Mouse (Mus musculus): Measurements from ENCODE around the gene Slc25a27. TPM values are rescaled to one million over a fixed set of nuclear protein-coding genes. Genes with fewer than 3 reads are reported as not detected.

Slc25a27 gene
- polyA plus RNA-seq, 1 experiment from 2014 or later: 38.1 TPM

DNA sequence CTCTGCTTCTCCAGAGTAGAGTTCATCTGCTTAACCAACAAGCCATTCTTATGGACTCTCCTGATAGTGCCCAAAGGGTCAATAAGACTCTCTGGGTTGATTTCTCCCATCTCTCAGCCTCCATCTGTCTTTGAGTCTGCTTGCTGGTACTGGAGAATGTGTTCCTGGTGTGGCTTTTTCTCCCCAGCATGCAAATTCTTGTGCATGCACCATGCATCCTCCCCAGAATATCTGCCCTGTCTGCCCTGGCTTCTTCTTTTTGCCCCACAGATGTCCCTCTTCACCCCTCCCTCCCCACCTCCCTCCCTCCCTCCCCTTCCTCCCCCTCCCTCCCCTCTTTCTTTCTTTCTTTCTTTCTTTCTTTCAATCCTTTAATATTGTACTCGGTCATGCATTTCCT, 10.3 kb upstream of the Slc25a27 start:
- WGBS: 84% methylated on average over 1 of the region's 1 CpGs

DNA sequence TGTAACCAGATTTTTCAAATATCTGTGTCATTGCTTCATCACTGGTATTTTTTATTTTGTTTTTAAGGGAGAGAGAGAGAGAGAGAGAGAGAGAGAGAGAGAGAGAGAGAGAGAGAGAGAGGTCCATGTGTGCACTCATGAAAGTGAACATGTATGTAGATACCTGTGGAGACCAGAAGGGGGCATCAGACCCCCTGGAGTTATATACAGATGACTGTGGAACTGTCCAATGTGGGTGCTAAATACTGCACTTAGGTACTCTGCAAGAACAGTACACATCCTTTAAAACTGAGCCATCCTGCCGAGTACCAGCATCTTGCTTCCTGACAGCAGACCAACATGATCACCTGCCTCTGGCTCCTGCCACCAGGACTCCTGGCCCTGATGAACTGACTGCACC, 9.2 kb upstream of the Slc25a27 start:
- Histone ChIP-seq H3K4me1 (0 out of 2 replicates have a peak, but pooled peaks cover 4% of the 10 kb centered on the region), H3K27me3 (replicated peaks; ENCODE audit: low read depth, poor library complexity, severe bottlenecking) (no peaks in the 10 kb centered on the region), H3K4me3 (no peak overlapping the region), H3K27ac (replicated peaks) (no peak overlapping the region), H3K36me3 (replicated peaks) (peaks cover 34% of the 10 kb centered on the region), H3K9me3 (no peaks in the 10 kb centered on the region)
- WGBS: 79% methylated on average over 1 of the region's 1 CpGs
- DNase-seq (ENCODE audit: low spot score): no peak

More for the DNA sequence above, 10.3 kb upstream of the Slc25a27 start:
- no peak for DNase-seq (ENCODE audit: low spot score)
- Histone ChIP-seq H3K36me3 (replicated peaks) (peaks cover 41% of the 10 kb centered on the region), H3K4me1 (0 out of 2 replicates have a peak, but pooled peaks cover 4% of the 10 kb centered on the region), H3K4me3 (no peak overlapping the region), H3K9me3 (no peaks in the 10 kb centered on the region), H3K27me3 (replicated peaks; ENCODE audit: low read depth, poor library complexity, severe bottlenecking) (no peaks in the 10 kb centered on the region), H3K27ac (replicated peaks) (no peak overlapping the region)

DNA sequence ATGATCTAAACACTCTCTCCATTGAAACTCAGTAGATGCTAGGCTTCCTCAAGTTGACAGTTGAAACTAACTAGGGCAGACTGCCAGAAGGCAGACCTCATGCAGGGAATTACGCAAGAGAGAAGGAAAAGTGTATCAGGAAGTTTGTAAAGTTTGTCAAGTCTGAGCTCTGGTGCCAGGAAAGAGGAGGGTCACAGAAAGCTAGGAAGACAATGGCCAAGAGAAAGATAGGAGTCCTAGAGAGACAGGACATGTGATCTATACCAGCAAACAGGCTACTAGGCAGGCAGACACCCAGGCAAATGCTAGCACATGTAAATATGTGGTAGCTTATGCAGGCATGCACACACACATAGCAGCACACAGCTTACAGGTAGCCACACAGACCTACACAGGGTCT, 8.2 kb upstream of the Slc25a27 start:
- Histone ChIP-seq H3K27ac (replicated peaks) (no peak overlapping the region), H3K4me3 (no peak overlapping the region), H3K4me1 (0 out of 2 replicates have a peak, but pooled peaks cover 4% of the 10 kb centered on the region), H3K36me3 (replicated peaks) (peaks cover 23% of the 10 kb centered on the region), H3K9me3 (no peaks in the 10 kb centered on the region), H3K27me3 (replicated peaks; ENCODE audit: low read depth, poor library complexity, severe bottlenecking) (no peaks in the 10 kb centered on the region)
- DNase-seq (ENCODE audit: low spot score): no peak
- WGBS: 89% methylated on average over 1 of the region's 1 CpGs

DNA sequence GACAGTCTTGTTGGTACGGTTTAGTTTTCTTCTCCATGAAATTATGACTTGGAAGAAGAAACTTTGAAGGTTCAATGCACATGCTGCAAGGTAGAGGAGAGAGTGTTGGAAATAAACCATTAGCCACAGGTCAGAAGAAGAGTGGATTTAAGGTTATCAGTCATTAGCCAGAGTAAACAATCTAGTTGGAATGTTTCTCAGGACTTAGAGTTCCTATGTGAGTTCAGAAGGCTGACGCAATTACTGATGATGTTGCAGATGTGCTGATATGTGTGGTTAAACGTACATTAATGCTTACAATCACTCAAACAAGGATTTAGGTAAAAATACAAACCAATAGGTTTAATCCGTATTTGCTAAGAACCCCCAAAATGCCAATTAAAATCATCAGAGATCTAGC, 4.9 kb upstream of the Slc25a27 start:
- no peak overlapping the region for H3K4me3 ChIP-seq
- peaks cover 17% of the 10 kb centered on the region for H3K4me1 ChIP-seq
- no peak for DNase-seq (ENCODE audit: low spot score)
- no peaks in the 10 kb centered on the region for H3K9me3 ChIP-seq
- H3K36me3 ChIP-seq (replicated peaks): no peaks in the 10 kb centered on the region
- 89% methylated on average over 4 of the region's 4 CpGs for WGBS
- no peaks in the 10 kb centered on the region for H3K27me3 ChIP-seq (replicated peaks; ENCODE audit: low read depth, poor library complexity, severe bottlenecking)
- no peak overlapping the region for H3K27ac ChIP-seq (replicated peaks)

DNA sequence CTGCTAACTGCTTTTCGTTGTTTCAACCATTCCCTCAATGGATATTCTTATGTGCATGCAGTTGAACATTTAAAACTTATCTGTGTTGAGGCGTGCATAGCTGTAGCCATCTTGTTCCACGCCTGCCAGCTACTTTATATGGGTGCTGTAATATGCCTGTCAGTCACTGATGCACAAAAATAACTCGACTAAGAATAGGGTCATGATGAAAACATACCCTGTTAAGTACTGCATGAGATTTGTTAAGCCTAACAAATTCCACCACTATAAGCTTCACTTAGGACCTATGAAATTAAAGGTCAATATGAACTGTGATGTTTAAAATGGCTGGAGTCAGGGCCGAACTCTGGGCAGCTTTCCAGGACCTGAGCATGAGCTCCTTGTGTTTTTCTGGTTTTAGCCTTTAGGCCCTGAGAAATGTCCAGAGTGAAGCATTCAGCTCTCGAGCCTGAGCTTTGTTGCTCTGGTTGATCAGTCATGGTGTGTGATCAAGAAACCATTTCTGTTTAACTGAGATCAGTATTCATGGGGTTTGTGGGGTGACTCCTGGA, 2.2 kb upstream of the Slc25a27 start:
- Histone ChIP-seq H3K9me3 (no peaks in the 10 kb centered on the region), H3K4me3 (peak overlapping the region; percentile 91), H3K27ac (replicated peaks) (no peak overlapping the region), H3K27me3 (replicated peaks; ENCODE audit: low read depth, poor library complexity, severe bottlenecking) (no peaks in the 10 kb centered on the region), H3K36me3 (replicated peaks) (no peaks in the 10 kb centered on the region), H3K4me1 (peaks cover 35% of the 10 kb centered on the region)
- WGBS: 81% methylated on average over 6 of the region's 6 CpGs
- no peak for DNase-seq (ENCODE audit: low spot score)

DNA sequence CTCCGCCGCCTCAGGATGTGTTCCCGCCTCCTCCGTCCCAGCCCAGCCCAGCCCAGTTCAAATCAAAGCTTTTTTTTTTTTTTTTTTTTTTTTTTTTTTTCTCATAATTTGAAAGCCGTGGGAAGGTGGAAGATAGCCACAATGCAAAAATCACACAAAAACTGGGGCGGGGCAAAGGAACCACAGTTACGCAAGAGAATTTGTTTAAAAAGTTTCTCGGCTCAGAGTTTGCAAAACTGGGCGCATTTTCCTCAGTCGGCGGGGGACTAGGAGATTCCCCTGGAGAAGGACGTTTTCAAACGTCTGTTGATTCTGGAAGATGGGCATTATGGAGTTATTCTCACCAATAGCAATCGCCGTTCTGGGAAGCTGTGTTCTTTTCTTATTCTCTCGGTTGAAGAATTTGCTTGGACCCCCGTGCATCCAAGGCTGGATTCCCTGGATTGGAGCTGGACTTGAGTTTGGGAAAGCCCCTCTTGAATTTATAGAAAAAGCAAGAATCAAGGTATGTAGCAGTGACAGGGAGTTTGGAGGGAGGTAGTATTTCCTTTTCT, 353 bp upstream of the Slc25a27 start, which contains the start of gene Cyp39a1:
TSS of gene Cyp39a1 (plus strand) at position 136 of the 554 bp plus-strand sequence.
- Histone ChIP-seq H3K4me3 (peak within 1 kb of the TSS; percentile 91), H3K9me3 (no peaks in the 10 kb centered on the region)

DNA sequence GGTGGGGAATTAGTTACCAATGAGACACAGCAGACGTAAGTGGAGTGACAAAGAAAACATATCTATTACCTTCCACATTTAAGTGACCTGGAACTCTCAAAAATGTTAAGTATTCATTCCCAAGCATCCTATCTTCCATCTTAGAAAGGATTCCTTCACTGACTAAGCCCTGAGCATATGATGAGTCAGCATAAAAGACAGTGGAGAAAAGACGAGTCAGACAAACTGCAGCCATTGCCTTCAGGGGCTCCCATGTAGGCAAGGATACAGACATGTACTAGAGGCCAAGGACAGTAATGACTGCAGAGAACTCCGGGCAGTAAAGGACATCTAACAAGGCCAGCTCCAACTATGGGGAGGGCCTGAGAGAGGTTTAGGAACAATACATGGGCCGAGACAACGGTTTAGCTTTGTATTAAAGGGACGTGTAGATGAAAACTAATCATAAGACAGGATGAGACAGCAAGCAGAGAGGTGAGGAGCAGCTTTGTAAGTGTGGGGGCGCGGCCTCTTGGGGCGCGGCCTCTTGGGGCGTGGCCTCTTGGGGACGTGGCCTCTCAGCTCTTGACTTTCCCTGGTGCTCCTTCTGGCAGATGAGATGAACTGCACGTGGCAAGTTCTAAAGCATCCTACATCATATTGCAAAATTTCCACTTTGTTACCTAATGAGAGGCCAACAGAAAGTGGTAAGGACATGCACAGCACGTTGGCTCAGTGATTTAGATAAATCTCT, 15.5 kb downstream of the Slc25a27 start:
- Histone ChIP-seq H3K4me1 (no peaks in the 10 kb centered on the region), H3K27me3 (replicated peaks; ENCODE audit: low read depth, poor library complexity, severe bottlenecking) (no peaks in the 10 kb centered on the region), H3K4me3 (no peak overlapping the region), H3K36me3 (replicated peaks) (peaks cover 75% of the 10 kb centered on the region), H3K9me3 (no peaks in the 10 kb centered on the region), H3K27ac (replicated peaks) (no peak overlapping the region)
- DNase-seq (ENCODE audit: low spot score): no peak
- 69% methylated on average over 14 of the region's 14 CpGs for WGBS

More for the DNA sequence above, 353 bp upstream of the Slc25a27 start, which contains the start of gene Cyp39a1:
- peaks cover 35% of the 10 kb centered on the region for H3K4me1 ChIP-seq
- H3K27ac ChIP-seq (replicated peaks): peak within 1 kb of the TSS; percentile 91
- DNase-seq (ENCODE audit: low spot score): no peak
- H3K36me3 ChIP-seq (replicated peaks): peaks cover 14% of the 10 kb centered on the region
- under 1% methylated on average over 17 of the region's 17 CpGs for WGBS
- no peaks in the 10 kb centered on the region for H3K27me3 ChIP-seq (replicated peaks; ENCODE audit: low read depth, poor library complexity, severe bottlenecking)

DNA sequence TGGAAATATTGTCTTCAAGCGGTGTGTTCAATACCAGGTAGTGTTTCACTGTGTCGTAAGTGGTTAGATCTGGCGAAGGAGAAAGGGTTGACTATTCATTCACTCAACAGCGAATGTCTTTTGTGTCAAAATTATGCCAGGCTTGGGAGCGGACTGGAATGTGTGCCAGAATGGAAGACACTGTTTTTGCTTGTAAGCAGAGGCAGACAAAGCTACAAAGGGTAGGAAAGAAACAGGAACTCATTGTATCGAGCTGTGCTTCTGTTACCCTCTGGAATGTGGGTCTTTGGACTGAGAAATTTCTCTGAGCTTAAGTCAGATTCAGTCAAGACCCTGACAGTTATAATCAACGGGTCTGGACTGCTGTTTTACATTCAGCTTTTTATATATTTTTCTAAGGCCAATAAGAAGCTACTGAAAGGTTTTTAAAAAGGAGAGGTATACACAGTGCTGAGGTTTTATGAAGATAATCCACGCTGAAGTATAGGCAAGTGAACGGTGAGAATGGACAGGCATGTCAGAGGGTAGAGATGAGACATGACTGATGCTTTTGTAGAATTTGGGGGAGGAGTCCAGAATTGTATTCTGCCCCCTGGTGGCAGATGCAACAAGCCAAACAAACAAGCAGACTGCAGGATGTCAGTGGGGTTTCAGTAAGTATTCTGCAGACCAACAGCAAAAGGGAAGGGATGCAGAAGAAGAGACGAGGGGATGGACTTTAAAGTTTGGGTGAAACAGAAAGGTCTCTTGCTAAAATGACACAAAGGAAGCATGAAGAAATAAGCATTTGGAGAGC, 17.2 kb downstream of the Slc25a27 start:
- Histone ChIP-seq H3K27me3 (replicated peaks; ENCODE audit: low read depth, poor library complexity, severe bottlenecking) (no peaks in the 10 kb centered on the region), H3K4me1 (no peaks in the 10 kb centered on the region), H3K36me3 (replicated peaks) (peaks cover 89% of the 10 kb centered on the region), H3K9me3 (no peaks in the 10 kb centered on the region), H3K4me3 (no peak overlapping the region), H3K27ac (replicated peaks) (no peak overlapping the region)
- 77% methylated on average over 10 of the region's 10 CpGs for WGBS
- no peak for DNase-seq (ENCODE audit: low spot score)

DNA sequence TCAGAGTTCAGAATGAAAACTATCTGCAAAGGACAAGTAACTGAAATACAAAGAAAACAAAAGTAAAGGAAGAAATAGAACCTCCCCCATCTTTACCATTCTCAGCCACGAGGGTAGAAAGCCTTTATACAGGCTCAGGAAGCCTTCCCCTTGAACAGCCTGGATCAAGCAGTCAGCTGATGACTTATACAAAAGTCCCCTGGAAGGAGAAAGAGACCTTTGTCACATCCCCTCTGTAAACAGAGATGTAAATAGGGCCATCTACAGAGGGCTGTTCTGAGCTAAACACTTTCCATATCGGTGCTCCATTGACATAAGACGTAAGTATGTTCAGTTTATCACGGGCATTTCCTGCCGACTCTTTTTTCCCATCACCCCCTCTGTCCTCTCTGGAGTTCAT, 20.1 kb downstream of the Slc25a27 start:
- Histone ChIP-seq H3K4me1 (no peaks in the 10 kb centered on the region), H3K36me3 (replicated peaks) (peaks cover 83% of the 10 kb centered on the region), H3K27me3 (replicated peaks; ENCODE audit: low read depth, poor library complexity, severe bottlenecking) (no peaks in the 10 kb centered on the region), H3K27ac (replicated peaks) (no peak overlapping the region), H3K4me3 (no peak overlapping the region), H3K9me3 (no peaks in the 10 kb centered on the region)
- 64% methylated on average over 5 of the region's 5 CpGs for WGBS
- DNase-seq (ENCODE audit: low spot score): no peak

DNA sequence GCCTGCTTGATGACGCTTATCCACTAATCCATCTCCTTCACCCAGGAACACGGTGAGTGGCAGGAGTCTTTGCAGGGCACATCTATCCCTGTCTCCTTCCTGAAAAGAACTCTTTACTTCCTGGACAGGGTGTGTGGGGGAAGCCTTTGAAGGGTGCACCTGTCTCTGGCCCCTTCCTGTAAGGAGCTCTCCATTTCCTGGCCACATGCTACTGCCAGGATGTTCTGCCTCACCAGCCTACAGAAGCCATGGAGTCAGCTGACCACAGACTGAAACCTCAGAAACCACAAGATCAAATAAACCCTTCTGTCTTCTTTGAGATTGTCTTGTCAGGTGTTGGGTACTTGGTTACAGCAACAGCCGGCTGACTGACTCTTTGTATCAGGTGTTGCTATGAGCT, 21.9 kb downstream of the Slc25a27 start:
- 90% methylated on average over 3 of the region's 3 CpGs for WGBS
- H3K27me3 ChIP-seq (replicated peaks; ENCODE audit: low read depth, poor library complexity, severe bottlenecking): no peaks in the 10 kb centered on the region
- no peak overlapping the region for H3K27ac ChIP-seq (replicated peaks)
- H3K36me3 ChIP-seq (replicated peaks): peaks cover 73% of the 10 kb centered on the region
- no peak for DNase-seq (ENCODE audit: low spot score)
- no peaks in the 10 kb centered on the region for H3K4me1 ChIP-seq
- H3K9me3 ChIP-seq: peaks cover 3% of the 10 kb centered on the region; the same call in 1 of the 2 replicates
- no peak overlapping the region for H3K4me3 ChIP-seq

DNA sequence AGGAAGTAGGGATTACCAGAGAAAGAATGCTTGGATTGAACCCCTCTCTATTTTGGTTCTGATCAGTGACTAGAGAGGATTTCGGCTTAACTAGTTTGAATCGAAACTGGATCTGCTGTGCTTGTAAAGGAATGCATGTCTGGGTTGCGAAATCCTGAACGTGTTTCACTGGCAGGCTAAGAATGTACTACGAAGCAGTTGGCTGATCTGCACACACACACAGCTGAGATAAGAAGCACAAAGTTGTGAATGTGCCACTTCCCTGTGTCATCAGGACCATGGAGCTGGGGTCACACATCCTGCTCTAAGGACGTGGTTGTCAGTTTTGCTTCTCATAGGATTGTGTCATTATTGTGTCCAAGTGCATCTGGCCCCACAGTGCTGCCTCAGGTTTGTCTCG, 22.6 kb downstream of the Slc25a27 start:
- WGBS: 80% methylated on average over 7 of the region's 7 CpGs
- no peak for DNase-seq (ENCODE audit: low spot score)
- H3K4me1 ChIP-seq: no peaks in the 10 kb centered on the region
- no peak overlapping the region for H3K27ac ChIP-seq (replicated peaks)
- H3K4me3 ChIP-seq: no peak overlapping the region
- H3K9me3 ChIP-seq: peaks cover 3% of the 10 kb centered on the region; the same call in 1 of the 2 replicates
- peaks cover 65% of the 10 kb centered on the region for H3K36me3 ChIP-seq (replicated peaks)
- no peaks in the 10 kb centered on the region for H3K27me3 ChIP-seq (replicated peaks; ENCODE audit: low read depth, poor library complexity, severe bottlenecking)

DNA sequence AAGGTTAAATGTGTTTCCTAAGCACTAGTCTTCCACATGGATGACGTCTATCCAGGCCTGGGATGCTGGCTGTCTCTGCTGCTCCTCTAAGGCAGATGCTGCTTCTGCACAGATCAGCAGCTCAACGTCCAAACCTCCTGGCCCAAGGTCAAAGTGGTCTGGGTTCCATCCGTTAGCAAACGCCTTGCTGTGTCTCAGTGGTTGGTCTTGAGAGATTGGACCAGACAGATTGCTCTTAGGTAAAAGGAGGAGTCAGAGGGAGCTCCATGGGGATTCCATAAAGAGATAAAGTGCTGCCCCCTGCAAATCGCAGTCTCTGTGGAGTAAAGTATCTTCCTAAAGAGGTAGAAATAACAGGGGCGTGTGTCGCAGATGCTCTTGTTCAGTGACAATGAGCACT, 23.8 kb downstream of the Slc25a27 start:
- H3K27ac ChIP-seq (replicated peaks): no peak overlapping the region
- no peaks in the 10 kb centered on the region for H3K27me3 ChIP-seq (replicated peaks; ENCODE audit: low read depth, poor library complexity, severe bottlenecking)
- H3K9me3 ChIP-seq: peaks cover 3% of the 10 kb centered on the region; the same call in 1 of the 2 replicates
- peaks cover 54% of the 10 kb centered on the region for H3K36me3 ChIP-seq (replicated peaks)
- H3K4me3 ChIP-seq: no peak overlapping the region
- DNase-seq (ENCODE audit: low spot score): no peak
- 83% methylated on average over 7 of the region's 7 CpGs for WGBS
- H3K4me1 ChIP-seq: no peaks in the 10 kb centered on the region
